Mouse (Mus musculus) thymus, adult 2 months (tissue): ENCODE data around the gene 1110032F04Rik.

Experiments
- CTCF ChIP-seq: fragments of 200-500 bp; IDR thresholded peaks from 2 replicates; pipeline ENCODE4 v1.5.1; 2012; ENCODE audit warnings: mild to moderate bottlenecking, control low read depth, low read length, moderate library complexity, borderline replicate concordance; ENCODE audit not compliant: control insufficient read depth, poor library complexity, insufficient read depth; ENCODE audit errors: extremely low read depth
- POLR2A ChIP-seq: fragments of 200-500 bp; IDR thresholded peaks from 2 replicates; pipeline ENCODE4 v1.6.1; 2012; ENCODE audit warnings: mild to moderate bottlenecking, low read length, control low read depth, moderate library complexity; ENCODE audit not compliant: control insufficient read depth, poor library complexity, insufficient read depth; ENCODE audit errors: extremely low read depth

GRCm38 (mm10) chr3:68848323-68848722 is 21.1 kb upstream of the 1110032F04Rik start:
- no peak for TF ChIP-seq POLR2A
- no peak for TF ChIP-seq CTCF
